Mouse (Mus musculus): ENCODE data around the gene Plekha1. TPM values are rescaled to one million over a fixed set of nuclear protein-coding genes. Genes with fewer than 3 reads are reported as not detected.

The Plekha1 gene
- polyA plus RNA-seq, 1 experiment from 2014 or later, result 65.4 TPM

DNA sequence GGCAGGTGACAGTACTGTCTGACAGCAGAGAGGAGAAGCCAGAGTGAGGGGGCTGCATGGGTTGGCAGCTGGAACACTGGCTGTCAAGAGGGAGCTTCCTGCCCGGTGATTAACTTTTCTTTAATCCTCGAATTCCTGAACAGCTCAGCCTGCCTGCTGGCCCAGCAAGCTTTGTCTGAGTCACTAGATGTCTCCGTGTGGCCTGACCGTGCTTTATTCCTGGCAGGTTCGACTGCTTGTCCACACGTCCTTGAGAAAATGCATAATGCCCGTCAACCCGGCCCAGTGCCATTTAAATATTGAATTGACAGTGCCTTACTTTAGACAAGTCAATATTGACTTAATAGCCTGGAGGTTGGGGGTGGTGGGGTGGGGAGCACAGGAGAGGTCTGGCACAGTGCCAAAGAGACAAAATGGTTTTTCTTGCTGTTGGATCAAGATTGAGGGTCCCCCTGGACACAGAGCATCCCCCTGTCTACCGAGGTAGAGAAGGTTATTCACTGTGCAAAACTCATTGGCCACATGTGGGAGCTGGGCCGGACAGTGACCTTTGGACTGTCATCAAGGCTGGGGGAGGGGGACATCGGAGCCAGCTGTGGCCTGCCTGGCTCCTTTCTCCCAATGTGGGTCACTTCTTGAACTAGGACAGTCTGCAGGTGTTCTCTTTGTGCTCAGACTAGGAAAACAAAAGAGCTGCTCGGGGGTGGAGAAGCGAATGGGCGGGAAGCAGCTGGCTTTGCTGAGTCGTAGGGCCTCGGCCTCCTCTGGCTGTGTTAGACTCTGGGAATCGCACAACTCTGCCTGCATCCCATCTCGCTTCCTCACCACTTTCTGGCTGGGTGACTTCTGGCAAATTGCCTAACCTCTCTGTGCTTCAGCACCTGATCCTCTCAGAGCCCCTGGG, 30.3 kb upstream of the Plekha1 start:
- no peaks in the 10 kb centered on the region for H3K9me3 ChIP-seq
- H3K4me1 ChIP-seq (replicated peaks), result peaks cover 44% of the 10 kb centered on the region
- no peaks in the 10 kb centered on the region for H3K36me3 ChIP-seq
- H3K27ac ChIP-seq, result peak overlapping the region; percentile 81
- H3K4me3 ChIP-seq, result no peak overlapping the region
- H3K4me2 ChIP-seq, result 0 out of 2 replicates have a peak overlapping the region, but pooled peaks have one; percentile 8
- peak overlapping the region; percentile 29; the same call in 1 of the 2 replicates for H3K9ac ChIP-seq
- 0 out of 2 replicates have a peak, but pooled peaks have one; percentile 21 for ATAC-seq (ENCODE audit: low FRiP score)
- 0 out of 2 replicates have a peak, but pooled peaks cover 12% of the 10 kb centered on the region for H3K27me3 ChIP-seq
- 6% methylated on average over 18 of the region's 18 CpGs for WGBS

DNA sequence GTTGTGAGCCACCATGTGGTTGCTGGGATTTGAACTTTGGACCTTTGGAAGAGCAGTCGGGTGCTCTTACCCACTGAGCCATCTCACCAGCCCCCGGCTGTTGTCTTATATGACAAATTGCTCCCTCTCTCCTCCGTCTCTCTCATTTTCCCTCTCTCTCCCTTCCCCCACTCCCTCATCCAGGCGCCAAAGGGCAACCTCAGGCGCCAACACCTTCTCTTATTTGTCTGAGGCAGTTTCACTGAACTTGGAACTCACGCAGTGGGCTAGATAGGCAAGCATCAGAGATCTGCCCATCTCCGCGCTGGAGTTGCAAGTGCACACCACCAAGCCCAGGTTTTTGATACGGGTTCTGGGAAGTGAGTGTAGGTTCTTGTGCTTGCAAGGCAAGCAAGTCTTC, 29.5 kb upstream of the Plekha1 start:
- Histone ChIP-seq H3K4me3 (no peak overlapping the region), H3K4me1 (replicated peaks) (peaks cover 44% of the 10 kb centered on the region), H3K9ac (no peak overlapping the region), H3K27ac (no peak overlapping the region), H3K9me3 (no peaks in the 10 kb centered on the region), H3K4me2 (no peak overlapping the region), H3K36me3 (no peaks in the 10 kb centered on the region), H3K27me3 (0 out of 2 replicates have a peak, but pooled peaks cover 12% of the 10 kb centered on the region)
- 63% methylated on average over 9 of the region's 9 CpGs for WGBS
- no peak for ATAC-seq (ENCODE audit: low FRiP score)

- WGBS, result 10% methylated on average over 12 of the region's 12 CpGs
- no peak overlapping the region for H3K4me2 ChIP-seq
- peak; percentile 80 for ATAC-seq (ENCODE audit: low FRiP score)
Observed at GRCm38 (mm10) chr7:130837941-130838657, 27.5 kb upstream of the Plekha1 start.

GRCm38 (mm10) chr7:130838658-130839025, 26.9 kb upstream of the Plekha1 start:
- peaks cover 44% of the 10 kb centered on the region for H3K4me1 ChIP-seq (replicated peaks)
- H3K27ac ChIP-seq, result peak overlapping the region; percentile 73
- no peak overlapping the region for H3K4me2 ChIP-seq
- WGBS, result 35% methylated on average over 3 of the region's 3 CpGs
- no peak overlapping the region for H3K9ac ChIP-seq
- H3K36me3 ChIP-seq, result no peaks in the 10 kb centered on the region
- ATAC-seq (ENCODE audit: low FRiP score), result no peak
- no peaks in the 10 kb centered on the region for H3K9me3 ChIP-seq
- 0 out of 2 replicates have a peak, but pooled peaks cover 4% of the 10 kb centered on the region for H3K27me3 ChIP-seq
- no peak overlapping the region for H3K4me3 ChIP-seq

More at GRCm38 (mm10) chr7:130837941-130838657, 27.5 kb upstream of the Plekha1 start:
- Histone ChIP-seq H3K27ac (peak overlapping the region; percentile 73), H3K9ac (no peak overlapping the region), H3K4me1 (replicated peaks) (peaks cover 44% of the 10 kb centered on the region), H3K27me3 (0 out of 2 replicates have a peak, but pooled peaks cover 9% of the 10 kb centered on the region), H3K4me3 (no peak overlapping the region), H3K9me3 (no peaks in the 10 kb centered on the region), H3K36me3 (no peaks in the 10 kb centered on the region)

DNA sequence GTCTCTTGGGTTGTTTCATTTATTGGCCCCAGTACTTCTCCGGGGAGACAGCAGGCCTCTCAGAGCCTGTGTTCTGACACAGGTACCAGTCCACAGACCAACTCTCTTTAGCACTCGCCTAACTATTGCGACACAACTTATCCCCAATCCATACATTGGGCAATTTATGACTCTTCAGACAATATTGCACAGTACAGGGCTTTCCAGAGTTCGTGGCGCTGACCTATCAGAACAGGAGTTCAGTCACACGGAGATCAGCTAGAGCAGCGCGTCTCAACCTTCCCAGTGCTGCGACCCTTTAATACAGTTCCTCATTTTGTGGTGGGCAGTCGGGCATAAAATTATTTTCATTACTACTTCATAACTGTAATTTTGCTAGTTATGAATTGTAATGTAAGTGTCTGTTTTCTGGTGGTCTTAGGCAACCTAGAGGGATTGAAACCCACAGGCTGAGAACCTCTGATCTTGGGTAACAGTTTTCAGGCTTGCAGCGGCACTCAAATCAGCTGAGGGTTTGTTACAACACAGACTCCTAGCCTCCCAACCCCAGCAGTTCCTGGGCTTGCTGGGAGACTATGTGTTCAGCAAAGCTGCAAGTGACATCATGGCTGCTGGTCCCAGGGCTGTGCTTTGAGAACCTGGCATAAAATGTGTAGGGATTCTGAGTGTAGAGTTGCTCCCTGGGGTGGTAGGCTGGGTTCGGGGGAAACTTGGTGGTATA, 26.0 kb upstream of the Plekha1 start:
- Histone ChIP-seq H3K27ac (no peak overlapping the region), H3K9ac (no peak overlapping the region), H3K4me3 (no peak overlapping the region), H3K27me3 (no peaks in the 10 kb centered on the region), H3K4me1 (replicated peaks) (peaks cover 40% of the 10 kb centered on the region), H3K36me3 (no peaks in the 10 kb centered on the region), H3K9me3 (no peaks in the 10 kb centered on the region), H3K4me2 (no peak overlapping the region)
- no peak for ATAC-seq (ENCODE audit: low FRiP score)
- WGBS, result 87% methylated on average over 12 of the region's 12 CpGs

DNA sequence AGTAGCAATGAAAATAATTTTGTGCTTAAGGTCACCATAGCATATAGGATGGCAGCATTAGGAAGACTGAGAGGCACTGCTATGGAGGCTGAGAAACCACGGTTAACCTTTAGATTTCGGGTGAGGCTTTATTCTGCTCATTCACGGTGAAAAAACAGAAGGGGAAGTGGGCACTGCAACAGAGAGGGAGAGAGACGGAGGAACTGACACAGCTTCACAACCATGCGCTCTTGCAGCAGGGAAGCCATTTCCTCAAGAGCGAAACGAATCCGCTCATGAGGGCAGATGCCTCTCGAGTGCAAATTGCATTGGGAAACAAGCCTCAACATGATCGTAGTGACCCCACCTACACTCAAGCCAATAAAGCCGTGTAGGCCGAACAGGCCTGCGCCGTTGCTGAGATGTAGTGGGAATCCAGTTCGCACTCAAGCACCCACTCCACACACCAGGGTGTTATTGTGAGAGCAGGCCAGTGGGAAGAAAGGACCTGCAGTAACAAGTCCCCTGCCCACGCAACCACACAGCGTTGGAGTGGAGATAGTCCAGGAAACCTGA, 18.3 kb upstream of the Plekha1 start:
- 89% methylated on average over 17 of the region's 17 CpGs for WGBS
- no peak overlapping the region for H3K27ac ChIP-seq
- H3K9me3 ChIP-seq, result no peaks in the 10 kb centered on the region
- ATAC-seq (ENCODE audit: low FRiP score), result no peak
- no peak overlapping the region for H3K4me3 ChIP-seq
- no peak overlapping the region for H3K9ac ChIP-seq
- no peak overlapping the region for H3K4me2 ChIP-seq
- H3K4me1 ChIP-seq (replicated peaks), result no peaks in the 10 kb centered on the region
- H3K27me3 ChIP-seq, result no peaks in the 10 kb centered on the region
- H3K36me3 ChIP-seq, result no peaks in the 10 kb centered on the region

- 71% methylated on average over 4 of the region's 4 CpGs for WGBS
- ATAC-seq (ENCODE audit: low FRiP score), result no peak
- H3K9ac ChIP-seq, result no peak overlapping the region
- H3K36me3 ChIP-seq, result no peaks in the 10 kb centered on the region
- peaks cover 11% of the 10 kb centered on the region; the same call in 1 of the 2 replicates for H3K4me1 ChIP-seq (replicated peaks)
- H3K27me3 ChIP-seq, result no peaks in the 10 kb centered on the region
- H3K27ac ChIP-seq, result no peak overlapping the region
- no peaks in the 10 kb centered on the region for H3K9me3 ChIP-seq
- no peak overlapping the region for H3K4me3 ChIP-seq
- H3K4me2 ChIP-seq, result no peak overlapping the region
Observed at GRCm38 (mm10) chr7:130854684-130855292, 10.8 kb upstream of the Plekha1 start.

GRCm38 (mm10) chr7:130855681-130856080, 9.9 kb upstream of the Plekha1 start:
- Histone ChIP-seq H3K4me3 (no peak overlapping the region), H3K36me3 (no peaks in the 10 kb centered on the region), H3K4me1 (replicated peaks) (peaks cover 20% of the 10 kb centered on the region), H3K9me3 (no peaks in the 10 kb centered on the region), H3K4me2 (no peak overlapping the region), H3K27me3 (no peaks in the 10 kb centered on the region), H3K27ac (no peak overlapping the region), H3K9ac (no peak overlapping the region)
- ATAC-seq (ENCODE audit: low FRiP score), result no peak
- 30% methylated on average over 3 of the region's 3 CpGs for WGBS

DNA sequence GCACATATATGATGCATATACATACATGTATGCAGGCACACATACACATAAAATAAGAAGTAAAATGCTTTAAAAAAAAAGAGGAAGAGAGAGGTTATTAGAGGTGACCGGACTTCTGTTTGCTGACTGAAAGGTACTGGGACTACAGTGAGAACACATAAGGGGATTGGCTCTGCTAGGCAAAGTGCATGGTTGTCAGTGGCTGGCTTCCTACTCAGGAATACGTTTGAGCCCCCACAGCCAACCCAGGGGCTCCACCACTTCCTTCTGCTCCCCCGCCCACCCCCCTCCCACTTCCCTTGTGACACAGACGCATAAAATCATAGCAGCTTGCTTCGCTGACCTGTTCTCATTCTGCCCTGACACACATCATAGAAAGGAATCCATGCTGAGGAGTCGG, 7.6 kb upstream of the Plekha1 start:
- H3K36me3 ChIP-seq, result no peaks in the 10 kb centered on the region
- no peak overlapping the region for H3K27ac ChIP-seq
- H3K4me3 ChIP-seq, result no peak overlapping the region
- H3K4me2 ChIP-seq, result no peak overlapping the region
- H3K4me1 ChIP-seq (replicated peaks), result peaks cover 38% of the 10 kb centered on the region
- ATAC-seq (ENCODE audit: low FRiP score), result no peak
- H3K9ac ChIP-seq, result no peak overlapping the region
- 68% methylated on average over 6 of the region's 6 CpGs for WGBS
- H3K9me3 ChIP-seq, result no peaks in the 10 kb centered on the region
- H3K27me3 ChIP-seq, result no peaks in the 10 kb centered on the region

- H3K36me3 ChIP-seq, result no peaks in the 10 kb centered on the region
- H3K9ac ChIP-seq, result no peak overlapping the region
- peaks cover 38% of the 10 kb centered on the region for H3K4me1 ChIP-seq (replicated peaks)
- H3K4me3 ChIP-seq, result no peak overlapping the region
- no peak for ATAC-seq (ENCODE audit: low FRiP score)
- H3K27ac ChIP-seq, result no peak overlapping the region
- 15% methylated on average over 5 of the region's 5 CpGs for WGBS
- H3K9me3 ChIP-seq, result no peaks in the 10 kb centered on the region
- H3K27me3 ChIP-seq, result no peaks in the 10 kb centered on the region
- H3K4me2 ChIP-seq, result no peak overlapping the region
Observed at GRCm38 (mm10) chr7:130859926-130860325, 5.6 kb upstream of the Plekha1 start.

DNA sequence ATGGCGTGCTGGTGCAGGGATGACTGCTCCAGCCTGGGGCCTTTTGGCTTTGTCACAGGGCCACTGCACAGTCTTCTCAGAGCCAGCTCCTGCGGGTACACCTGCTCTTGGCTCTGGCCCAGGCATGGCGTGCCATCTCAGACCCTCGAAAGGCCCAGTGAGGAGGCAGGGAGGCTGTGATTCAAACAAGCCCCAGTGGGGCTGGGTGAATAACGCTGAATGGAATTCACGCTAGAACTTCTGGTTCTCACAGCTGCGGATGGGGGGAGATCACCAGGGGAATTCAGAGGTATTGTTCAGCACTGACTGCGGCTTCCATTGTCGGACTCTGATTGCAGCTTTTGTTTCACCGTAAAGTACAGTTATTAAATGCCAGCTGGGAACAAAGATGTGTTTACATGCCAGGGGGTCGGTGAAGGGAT, 4.8 kb upstream of the Plekha1 start:
- no peaks in the 10 kb centered on the region for H3K27me3 ChIP-seq
- peak overlapping the region; percentile 73 for H3K27ac ChIP-seq

More for the DNA sequence above, 4.8 kb upstream of the Plekha1 start:
- ATAC-seq (ENCODE audit: low FRiP score), result 0 out of 2 replicates have a peak, but pooled peaks have one; percentile 4
- Histone ChIP-seq H3K36me3 (no peaks in the 10 kb centered on the region), H3K4me3 (no peak overlapping the region), H3K9ac (peak overlapping the region; percentile 51; the same call in 1 of the 2 replicates), H3K9me3 (no peaks in the 10 kb centered on the region), H3K4me1 (replicated peaks) (peaks cover 35% of the 10 kb centered on the region), H3K4me2 (no peak overlapping the region)
- 14% methylated on average over 11 of the region's 11 CpGs for WGBS

Data from hindbrain, embryonic 13.5 days (tissue).